Mouse (Mus musculus) right cerebral cortex, postnatal 36 days (tissue): ENCODE results near the gene Shmt2.

Experiments
- DNase-seq, 2 experiments: peaks; one replicate each; pipeline ENCODE4 v3.0.0; 2022; ENCODE audit warnings: low spot score in 2 of 2, mixed read lengths in 1 of 2

The Shmt2 gene

DNA sequence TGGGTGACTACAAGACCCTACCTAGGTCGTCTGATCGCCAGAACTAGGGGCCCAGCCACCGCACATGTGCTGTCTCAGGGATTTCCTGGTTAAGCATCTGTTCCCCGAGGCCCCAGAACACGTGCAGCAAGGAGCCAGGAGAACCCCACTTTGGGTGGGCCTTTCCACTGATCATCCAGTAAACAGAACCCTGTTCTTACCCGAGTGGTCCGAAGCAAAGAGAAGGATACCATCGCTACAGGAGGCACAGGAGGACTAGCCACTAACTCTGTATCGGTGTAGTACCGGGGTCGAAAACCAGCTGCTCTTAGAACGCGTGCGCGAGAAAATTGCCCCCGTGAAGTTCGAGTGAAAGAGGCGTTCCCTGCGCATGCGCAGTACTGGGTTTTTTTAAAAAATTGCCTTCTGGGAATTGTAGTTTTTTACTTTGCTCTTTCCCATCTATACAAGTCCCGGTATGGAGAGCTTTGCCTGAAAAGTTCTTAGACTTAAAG lies at the start of gene Shmt2:
Gene Shmt2, minus strand, starts transcription at position 357 of the 494 bp plus-strand sequence.
- DNase-seq = peak; percentile 72 to 79

DNA sequence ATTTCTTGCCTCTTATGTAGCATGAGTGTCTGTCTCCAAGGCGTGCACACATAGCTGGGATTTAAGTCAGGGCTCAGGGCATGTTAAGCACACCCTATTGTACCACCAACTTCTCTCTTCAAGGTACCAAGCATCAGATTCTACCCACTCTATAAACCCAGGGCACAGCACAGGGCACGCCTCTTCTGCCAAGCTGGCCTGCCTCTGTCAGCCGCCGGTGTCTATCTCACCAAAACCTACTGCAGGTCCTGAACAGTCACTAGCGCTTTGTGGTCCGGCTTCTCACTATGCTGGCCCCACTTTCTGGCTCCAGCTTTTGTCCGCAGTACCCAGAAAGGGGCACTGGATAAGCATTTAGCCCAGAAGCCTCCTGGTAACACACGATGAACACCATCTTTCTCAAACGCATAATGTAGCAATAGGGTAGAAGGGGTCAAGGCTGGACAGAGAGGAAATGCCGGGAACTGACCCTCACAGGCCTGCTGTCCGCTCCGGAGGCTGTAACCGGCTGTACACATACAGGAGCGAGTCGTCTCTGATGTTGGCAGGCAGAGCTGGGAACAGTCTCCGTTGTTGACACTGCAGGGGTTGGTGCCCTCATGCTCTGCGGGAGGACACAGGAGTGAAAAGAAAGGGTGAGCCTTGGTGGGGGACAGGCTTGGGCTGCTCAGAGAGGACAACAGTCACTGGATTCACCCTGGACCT lies 48.8 kb upstream of the Shmt2 start:
- DNase-seq = no peak

DNA sequence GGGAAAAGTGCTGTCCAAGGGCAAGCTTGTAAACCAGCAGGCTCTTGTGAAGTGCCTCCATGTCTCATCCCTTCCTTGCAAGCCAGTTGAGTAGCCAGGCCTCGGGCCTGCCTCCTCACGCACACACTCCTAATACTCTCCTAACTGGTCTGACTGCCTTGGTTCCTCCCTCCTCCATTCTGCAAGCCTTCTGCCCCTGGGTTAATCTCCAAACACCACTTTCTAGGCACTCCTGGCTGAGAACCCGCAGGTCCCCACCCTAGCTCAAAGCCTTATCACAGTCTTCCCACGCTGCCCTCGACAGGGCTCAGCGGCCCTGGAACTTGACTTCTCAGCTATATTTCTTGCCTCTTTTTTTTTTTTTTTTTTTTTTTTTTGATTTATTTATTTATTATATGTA lies 48.1 kb upstream of the Shmt2 start:
- DNase-seq = no peak

DNA sequence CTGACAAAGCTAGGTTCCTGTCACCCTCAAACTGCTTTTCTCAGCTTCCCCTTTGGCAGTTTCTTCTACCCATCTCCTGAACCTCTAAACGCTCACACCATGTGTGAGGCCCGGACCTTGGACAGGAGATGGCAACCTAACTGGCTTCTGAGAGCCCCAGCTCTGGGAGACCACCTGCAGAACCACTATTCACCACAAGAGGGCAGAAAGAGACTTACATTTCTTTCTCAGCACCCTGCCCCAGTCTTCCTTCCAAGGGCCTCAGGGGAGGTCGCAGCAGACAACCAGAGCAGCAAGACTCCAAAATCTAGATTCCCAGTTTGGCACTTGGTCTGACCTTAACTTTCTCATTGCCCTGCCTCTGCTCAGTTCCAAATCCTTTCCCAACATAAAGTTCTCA lies 47.2 kb upstream of the Shmt2 start:
- DNase-seq = no peak

DNA sequence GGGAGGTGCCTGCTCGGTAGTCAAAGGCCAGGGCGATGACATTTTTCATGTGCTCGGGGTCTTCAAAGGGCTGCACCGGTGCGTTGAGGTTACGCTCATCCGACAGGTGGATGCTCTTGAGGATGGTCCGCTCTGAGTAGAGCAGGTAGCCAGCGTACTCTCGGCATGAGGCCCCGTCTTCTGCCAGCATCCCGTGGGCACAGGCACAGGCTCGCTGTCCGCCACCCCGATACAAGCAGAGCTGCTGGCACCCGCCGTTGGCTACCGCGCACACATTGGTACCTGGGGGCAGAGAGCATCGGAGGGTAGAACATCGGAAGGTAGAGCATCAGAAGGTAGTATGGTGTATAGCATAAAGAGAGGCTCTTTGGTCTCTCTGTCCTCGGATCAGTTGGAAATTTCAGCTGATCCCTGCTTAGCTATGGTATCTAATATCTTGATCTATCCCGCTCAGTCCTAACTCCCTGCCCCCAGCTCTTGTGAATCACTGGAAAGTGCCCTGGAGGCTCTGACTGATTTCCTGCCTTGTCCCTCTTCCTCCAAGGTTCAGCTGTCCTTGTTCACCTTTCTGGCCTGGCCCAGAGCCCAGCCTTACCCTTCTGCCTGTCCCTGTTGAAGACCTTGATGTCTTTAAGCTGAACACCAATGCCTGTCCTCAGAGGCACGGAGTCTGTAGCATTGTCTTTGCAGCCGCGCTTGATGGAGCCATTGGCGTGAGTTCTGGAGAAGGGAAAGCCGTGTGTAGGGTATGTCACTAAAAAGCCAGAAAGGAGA lies 44.5 kb upstream of the Shmt2 start:
- DNase-seq = no peak

DNA sequence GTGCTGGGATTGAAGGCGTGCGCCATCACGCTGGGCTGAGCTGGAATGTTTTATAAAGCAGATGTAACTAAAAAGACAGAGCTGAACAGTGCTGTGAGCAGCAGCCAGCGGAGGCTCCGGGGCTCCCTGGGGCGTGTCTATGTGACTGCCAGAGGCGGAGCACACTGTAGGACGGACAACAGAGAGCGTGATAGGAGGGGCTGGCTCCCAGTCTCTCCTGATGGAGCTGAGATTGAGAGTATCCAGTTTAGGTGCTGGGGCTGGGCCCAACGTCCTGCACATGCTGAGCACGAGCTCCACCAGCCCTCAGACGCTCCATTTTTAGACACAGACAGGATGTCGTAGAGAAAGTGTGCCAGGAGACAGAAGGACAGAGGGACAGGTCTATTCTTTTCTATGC lies 42.1 kb upstream of the Shmt2 start:
- DNase-seq = no peak

DNA sequence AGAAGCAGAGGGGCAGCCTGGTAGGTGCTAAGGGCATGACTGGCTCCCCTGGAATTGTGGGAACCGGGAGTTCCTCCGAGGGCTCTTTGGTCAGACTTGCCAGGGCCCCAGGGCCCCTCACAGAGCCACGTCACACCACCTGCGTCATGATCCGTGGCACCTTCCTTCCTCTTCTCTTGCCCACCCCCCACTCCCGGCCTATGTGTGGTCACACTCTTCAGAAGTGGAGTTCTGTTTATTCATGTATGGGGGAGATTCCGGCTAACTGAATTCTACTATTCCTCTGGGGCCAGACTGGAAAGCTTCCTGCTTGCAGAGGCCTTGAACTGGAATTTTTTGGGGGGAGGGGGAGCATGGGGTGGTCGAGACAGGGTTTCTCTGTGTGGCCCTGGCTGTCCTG lies 41.6 kb upstream of the Shmt2 start:
- no peak for DNase-seq

DNA sequence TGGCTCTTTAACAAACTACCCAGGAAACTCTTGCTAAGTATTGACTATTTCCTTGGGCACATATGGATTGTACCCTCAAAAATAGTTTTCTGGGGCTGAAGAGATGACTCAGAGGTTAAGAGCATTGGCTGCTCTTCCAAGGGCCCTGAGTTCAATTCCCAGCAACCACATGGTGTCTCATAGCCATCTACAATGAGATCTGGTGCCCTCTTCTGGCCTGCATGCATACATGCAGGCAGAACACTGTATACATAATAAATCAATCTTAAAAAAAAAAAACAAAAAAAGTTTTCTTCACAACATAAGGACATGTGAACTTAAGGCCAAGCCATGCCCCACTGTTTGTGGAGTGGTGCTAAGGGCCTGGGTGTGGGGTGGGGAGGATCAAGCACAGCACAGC lies 38.9 kb upstream of the Shmt2 start:
- no peak for DNase-seq

DNA sequence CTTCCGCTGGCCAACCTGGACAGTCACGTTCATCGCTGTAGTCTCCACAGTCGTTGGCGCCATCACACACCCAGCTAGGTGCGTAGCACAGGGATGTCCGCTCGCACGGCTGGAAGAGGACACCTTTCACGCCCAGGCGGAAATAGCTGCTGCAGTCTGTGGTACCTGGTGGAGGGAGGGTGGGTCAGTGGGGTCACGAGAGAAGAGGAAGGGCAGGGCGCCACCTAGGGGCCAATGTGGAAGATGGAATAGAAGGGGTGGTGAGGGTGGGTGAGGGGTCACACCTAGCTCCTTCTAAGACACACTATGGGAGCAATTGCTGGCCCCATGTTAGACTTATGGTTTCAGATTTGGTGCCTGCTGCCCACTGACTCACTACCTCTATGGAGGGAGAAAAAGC lies 35.2 kb upstream of the Shmt2 start:
- DNase-seq = no peak

DNA sequence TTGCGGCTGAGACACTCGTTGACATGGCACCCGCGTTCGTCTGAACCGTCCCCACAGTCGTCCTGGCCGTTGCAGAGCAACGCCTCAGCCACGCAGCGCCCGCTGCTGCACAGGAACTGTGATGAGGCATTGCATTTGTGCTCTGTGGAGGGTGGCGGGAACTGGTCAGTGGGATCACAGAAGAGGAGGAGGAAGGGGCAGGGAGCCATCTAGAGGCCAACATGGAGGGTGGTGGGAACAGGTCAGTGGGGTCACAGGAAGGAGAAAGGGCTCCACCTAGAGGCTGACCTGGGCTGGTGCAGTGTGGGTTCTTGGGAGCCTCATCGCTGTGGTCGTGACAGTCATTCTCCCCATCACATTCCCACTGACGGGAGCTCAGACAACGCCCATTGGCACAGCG lies 33.5 kb upstream of the Shmt2 start:
- DNase-seq = no peak

DNA sequence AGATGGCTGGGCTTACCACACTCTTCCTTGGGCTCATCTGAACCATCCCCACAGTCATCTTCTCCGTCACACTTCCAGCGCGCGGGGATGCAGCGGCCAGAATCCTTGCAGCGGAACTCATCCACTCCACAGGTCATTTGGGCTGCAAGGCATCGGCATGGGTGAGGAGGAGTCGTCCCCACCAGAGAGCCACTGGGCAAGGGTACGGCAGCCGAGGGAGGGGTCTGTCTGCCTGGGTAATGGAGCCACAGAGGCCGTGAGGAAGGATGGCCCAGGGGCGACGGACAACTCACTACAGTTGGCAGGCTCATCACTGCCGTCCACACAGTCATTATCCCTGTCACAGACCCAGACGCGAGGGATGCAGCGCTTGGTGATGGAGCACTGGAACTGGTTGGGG lies 27.6 kb upstream of the Shmt2 start:
- DNase-seq = no peak

DNA sequence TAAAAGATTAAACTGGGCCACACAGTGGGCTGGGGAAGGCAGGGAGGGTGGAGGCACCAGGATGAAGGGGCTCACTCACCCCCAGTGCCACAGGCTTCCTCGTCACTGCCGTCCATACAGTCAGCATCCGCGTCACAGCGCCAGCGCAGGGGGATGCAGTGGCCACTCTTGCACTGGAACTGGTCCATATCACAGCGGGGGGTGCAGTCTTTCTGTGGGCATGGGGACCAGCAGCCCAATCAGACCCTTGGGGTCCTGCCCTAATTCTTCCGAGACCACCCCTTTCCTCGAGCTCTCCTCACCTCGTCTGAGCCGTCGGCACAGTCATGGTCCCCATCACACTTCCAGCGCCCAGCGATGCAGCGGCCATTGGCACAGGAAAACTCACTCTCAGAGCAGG lies 26.0 kb upstream of the Shmt2 start:
- DNase-seq = no peak

DNA sequence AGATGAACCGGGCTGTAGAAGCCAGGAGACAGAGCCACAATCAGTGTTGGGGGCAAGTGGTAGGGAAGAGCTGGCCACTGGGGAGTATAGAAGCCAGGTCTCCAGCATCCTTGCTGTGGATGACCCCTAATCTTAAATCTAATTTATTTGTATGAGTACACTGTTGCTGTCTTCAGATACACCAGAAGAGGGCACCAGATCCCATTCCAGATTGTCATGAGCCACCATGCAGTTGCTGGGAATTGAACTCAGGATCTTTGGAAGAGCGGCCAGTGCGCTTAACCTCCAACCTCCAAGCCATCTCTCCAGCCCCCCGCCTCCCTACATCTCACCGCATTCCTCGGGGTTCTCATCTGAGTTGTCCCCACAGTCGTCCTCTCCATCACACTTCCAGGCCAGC lies 24.3 kb upstream of the Shmt2 start:
- DNase-seq = no peak

DNA sequence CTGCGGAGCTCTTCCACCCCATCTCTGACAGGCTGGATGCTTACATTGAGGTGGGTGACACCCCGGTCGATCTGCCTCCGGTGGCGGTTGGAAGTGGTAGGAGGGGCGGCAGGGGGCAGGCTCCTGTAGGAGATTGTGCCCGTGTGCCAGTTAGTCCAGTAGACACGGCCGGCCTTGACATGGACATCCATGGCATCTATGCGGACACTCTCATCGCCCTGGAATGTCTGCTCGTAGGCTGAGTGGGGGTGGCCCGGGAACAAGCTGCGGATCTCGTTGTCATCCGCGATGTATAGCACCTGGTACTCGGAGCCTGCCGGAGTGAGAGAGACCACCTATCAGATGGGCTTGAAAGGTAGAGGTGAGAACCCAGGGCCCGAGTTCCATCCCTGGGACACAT lies 22.1 kb upstream of the Shmt2 start:
- no peak for DNase-seq

DNA sequence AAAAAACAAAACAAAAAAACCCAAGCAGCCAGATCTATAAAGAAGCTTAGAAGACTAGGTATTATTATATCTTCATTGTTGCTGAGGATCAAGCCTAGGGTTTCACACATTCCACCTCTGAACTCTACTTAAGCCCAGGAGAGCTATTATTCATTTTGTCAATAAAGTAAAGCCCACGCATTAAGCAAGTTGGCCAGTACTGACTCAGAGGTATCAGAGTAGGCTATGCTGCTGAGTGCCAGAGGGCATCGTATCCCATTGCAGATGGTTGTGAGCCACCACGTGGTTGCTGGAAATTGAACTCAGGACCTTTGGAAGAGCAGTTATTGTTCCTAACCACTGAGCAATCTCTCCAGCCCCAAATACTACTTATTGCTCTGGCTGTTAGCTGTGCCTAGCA lies 21.7 kb upstream of the Shmt2 start:
- no peak for DNase-seq

DNA sequence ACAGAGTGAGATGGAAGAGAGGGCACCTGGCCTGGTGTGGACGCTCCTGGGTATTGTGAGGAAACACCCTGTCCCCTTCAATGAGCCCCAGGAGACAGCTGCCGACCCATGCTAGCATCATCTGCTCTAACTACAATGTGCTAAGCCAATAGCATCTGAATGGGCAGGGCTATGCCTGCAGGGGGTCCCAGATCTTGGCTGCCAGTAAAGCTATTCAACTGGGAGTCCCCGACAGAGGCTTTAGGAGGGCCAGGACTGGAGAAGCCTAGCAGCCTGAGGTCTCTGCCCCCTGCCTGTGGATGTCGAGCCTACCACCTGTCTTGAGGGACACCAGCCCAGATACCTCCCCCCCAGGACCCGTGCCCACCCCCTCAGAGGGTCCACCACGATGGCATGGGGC lies 20.5 kb upstream of the Shmt2 start:
- DNase-seq = no peak

DNA sequence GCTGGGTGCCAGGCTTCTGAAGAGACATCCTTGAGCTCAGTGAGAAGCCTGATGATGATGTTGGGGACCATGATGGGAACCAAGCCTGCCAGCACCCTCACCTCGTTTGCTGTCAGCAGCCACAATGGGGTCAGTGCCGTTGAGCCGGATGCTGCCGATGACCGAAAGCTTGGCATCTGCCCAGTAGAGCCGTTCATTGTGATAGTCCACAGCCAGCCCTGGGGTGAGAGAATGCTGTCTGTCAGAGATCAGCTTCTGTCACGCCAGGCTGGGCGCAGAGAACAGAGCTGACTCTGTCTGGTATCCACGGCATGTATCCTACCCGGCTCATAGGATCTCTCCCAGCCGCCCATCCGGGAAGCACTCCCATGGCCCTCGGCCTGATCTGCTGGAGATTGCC lies 19.8 kb upstream of the Shmt2 start:
- DNase-seq = no peak

DNA sequence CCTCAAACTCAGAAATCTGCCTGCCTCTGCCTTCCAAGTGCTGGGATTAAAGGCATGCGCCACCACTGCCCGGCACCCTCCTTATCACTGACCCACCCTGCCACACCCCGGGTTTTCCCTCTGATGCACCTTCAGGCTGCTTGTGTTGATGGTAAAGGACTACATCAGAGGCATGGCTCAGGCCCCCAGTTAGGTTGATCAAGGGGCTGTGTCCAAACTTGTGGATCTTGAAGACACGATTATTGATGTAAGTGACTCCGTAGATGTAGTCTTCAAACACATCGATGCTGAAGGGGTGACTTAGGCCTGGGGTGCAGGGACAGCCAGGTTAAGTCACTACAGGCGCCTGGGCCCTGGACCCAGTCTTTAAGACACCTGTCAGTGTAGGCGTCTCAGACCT lies 19.3 kb upstream of the Shmt2 start:
- no peak for DNase-seq

DNA sequence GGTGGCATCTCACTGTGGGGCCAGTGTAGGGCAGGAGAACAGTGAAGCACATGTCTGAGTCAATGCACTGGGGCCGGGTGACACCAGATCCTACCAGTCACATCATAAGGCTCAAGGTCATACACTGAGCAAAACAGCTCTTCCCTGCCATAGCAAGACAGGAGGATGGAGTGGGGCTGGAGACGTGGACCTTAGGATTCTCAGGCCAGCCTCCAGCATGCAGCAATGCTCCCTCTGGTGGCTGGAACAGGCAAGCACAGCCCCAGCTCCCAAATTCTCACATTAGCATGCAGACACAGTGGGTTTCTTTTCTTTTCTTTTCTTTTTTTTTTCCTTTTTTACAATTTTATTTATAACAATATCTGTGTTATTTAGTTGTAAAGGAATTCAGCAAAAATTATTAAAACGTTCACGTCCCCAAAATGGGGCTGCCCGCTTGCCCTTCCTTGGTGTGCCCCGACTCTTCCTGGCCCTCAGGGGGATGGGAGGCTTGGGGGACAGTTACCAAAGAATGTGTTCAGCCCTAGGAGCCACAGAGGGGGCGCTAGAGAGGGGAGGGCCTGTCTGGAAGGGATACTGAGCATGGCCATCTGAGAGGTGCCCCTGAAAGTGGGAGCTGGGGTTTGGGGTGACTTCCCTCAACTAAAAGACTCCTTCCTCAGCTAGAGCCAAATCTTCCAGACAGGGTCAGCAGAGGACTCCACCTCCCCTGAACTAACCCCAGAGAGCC lies 15.8 kb upstream of the Shmt2 start:
- DNase-seq = peak; percentile 67 to 71

DNA sequence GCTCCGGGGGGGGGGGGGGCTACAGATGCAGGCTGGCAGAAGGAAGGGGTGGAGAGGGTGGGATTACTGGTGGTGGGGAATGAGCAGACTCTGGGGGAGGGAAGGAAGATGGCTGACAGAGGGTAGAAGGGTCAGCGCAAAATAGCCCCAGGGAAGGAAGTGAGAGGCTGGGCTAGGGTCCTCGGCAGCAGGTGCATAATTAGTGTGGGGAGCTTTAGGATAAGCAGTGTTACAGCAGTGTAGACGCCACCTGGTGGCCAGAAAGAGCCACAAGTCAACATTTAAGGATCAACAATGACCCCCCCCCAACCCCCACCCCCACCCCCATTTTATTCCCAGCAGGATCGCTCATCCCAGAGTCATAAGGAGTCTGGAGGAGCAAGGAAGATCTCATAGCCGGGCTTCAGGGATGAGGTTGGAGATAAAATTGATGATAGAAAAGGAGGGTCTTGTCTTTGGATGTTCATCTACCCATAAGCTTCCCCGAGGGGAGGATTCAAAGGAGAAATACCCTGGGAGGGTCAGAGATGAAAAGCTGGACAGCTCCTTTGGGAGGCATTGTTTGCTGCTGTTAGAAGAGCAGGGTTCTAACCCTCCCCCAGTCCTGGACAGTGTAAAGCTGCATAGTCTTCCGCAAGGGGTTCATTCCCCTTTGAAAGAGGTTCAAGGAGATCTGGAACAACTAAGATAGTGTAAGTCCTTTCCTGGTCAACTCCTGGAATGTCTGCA lies 14.5 kb upstream of the Shmt2 start:
- no peak for DNase-seq

DNA sequence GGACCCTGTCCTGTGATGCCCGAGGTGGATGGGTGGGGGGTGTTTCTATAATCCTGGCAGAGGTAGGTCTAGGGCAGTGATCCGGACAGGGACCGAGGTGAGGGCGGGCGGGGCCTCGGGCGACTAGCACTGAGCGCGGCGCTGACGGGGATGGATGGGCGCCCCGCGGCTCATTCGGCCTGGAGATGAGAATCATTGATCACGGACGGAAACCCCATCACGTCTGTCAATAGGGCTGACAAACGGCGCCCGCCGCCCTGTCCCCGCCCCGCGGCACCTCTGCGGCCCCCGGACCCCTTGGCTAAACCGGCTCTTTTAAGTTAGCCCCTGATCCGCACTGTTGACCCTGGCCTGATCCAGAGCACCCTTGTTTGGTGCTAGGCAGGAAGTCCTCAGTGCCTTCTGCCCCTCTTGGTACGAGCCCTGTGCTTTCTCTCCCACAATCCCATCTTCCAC lies 12.7 kb upstream of the Shmt2 start:
- DNase-seq = no peak
